Mouse (Mus musculus): ENCODE data around the gene Tfb1m. TPM values are rescaled to one million over a fixed set of nuclear protein-coding genes. Genes with fewer than 3 reads are reported as not detected.

Gene Tfb1m
- polyA plus RNA-seq (2014; fragmentation: Illumina TruSeq; extraction: RNeasy Lipid Tissue Mini Kit (QIAGEN cat#74804); ENCODE audit: low read depth, low replicate concordance) = 96.4 TPM

DNA sequence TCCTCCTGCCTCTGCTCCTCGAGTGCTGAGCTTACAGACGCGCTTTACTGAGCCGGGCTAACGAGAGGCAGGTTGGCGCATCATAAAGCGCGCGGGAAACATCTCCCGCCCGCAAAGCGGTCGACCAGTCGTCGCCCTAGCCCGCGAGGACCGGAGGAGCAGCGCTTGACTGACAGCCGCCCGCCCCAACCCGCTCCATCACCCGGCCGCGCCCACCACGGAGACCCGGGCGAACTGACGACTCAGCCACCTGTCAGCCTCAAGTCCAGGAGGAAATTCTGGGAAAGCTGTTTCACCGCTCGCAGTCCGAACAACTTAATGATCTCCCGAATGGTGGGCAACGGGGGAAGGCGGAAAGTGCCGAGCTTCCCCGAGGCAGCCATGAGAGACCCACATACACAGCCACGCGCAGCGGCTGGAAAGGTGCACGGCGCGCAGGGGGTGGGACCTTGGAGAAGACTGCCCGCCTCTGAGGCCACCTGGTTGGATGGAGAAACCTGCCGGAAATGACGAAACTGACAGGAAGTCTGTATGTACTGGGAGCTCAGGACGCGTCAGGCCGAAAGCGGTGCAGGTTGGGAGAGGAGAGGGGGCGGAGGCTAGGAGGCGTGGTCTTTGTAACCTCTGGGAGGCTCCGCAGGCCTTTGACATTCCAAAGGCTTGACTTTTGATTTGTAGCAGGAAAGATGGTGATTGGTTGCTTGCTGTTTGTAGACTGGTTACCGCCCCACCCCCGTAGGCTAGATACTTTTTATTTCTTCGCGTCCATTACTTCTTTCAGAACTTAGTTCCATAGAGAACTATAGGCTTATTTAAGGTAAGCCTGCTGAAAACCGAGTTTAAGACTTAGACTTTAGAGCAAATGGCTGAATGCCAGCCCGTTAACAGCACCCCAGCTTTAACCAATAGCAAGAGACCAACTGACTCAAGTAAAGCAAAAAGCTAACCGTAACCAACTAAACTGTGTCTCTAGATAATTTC lies at the start of gene Tfb1m:
Gene Tfb1m, minus strand, starts transcription at position 451 of the 981 bp plus-strand sequence.

DNA sequence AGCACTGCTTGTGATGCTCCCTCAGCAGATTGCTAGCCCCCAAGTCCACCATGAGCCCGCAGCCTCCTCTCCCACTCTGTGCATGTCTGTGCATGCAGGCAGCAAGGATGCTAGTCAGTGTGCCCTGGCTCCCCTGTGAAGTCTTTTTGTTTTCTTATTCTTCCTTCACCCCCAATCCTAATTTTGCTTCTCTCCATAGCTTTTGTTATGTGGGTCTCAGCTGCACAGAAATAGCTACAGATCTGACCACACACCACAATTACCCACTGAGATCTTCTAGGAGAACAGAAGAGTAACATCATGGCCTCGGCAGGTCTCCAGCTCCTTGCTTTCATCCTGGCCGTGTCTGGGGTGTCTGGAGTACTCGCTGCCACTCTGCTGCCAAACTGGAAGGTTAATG lies 25.3 kb downstream of the Tfb1m start, which contains the start of gene Cldn20:
Gene Cldn20, plus strand, starts transcription at position 301 of the 400 bp plus-strand sequence.

Other genes starting within 250 kb of the Tfb1m start
- gene Tiam2, start 231.2 kb downstream of the Tfb1m start, polyA plus RNA-seq (2014; fragmentation: Illumina TruSeq; extraction: RNeasy Lipid Tissue Mini Kit (QIAGEN cat#74804); ENCODE audit: low read depth, low replicate concordance) = 1.3 TPM
- gene Cldn20, start 25.2 kb downstream of the Tfb1m start, polyA plus RNA-seq (2014; fragmentation: Illumina TruSeq; extraction: RNeasy Lipid Tissue Mini Kit (QIAGEN cat#74804); ENCODE audit: low read depth, low replicate concordance) = not detected
- gene Nox3, start 138.5 kb upstream of the Tfb1m start, polyA plus RNA-seq (2014; fragmentation: Illumina TruSeq; extraction: RNeasy Lipid Tissue Mini Kit (QIAGEN cat#74804); ENCODE audit: low read depth, low replicate concordance) = 2.0 TPM

All from testis, adult 10 weeks (tissue).